Mouse (Mus musculus): Measurements from ENCODE around the gene Snrnp35. TPM values are rescaled to one million over a fixed set of nuclear protein-coding genes. Genes with fewer than 3 reads are reported as not detected.
A peak's percentile ranks its signal among the peaks of the same experiment; 100 is the strongest.

The Snrnp35 gene
- polyA plus RNA-seq, 1 experiment from 2014 or later: 33.1 TPM

GRCm38 (mm10) chr5:124468365-124468764, 14.6 kb upstream of the Snrnp35 start:
- no peak overlapping the region for H3K4me3 ChIP-seq (replicated peaks)
- H3K4me1 ChIP-seq: no peaks in the 10 kb centered on the region
- peaks cover 28% of the 10 kb centered on the region for H3K36me3 ChIP-seq (replicated peaks)
- H3K9ac ChIP-seq: no peak overlapping the region
- no peak overlapping the region for H3K4me2 ChIP-seq
- 92% methylated on average over 7 of the region's 7 CpGs for WGBS
- H3K9me3 ChIP-seq: no peaks in the 10 kb centered on the region
- H3K27me3 ChIP-seq: no peaks in the 10 kb centered on the region
- no peak overlapping the region for H3K27ac ChIP-seq
- no peak for ATAC-seq (ENCODE audit: low FRiP score)

DNA sequence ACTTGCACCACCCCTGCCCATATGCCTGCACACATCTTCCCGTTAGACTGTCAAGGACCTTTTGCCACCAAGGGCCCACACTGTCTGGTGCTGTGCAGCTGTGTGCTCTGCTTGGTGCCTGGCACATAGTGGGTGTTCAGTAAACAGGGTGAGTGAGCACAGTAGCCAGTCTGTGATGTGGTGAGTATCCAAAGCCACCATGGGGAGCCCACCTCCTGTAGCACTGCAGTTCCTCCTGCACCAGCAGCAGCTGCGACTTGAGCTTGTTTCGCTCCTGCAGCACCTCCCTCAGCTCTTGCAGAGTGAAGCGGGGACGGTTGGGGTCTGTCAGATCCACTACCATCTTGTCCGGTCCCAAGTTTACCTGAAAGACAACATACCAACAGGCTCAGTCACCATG, 13.4 kb upstream of the Snrnp35 start:
- H3K36me3 ChIP-seq (replicated peaks): peaks cover 22% of the 10 kb centered on the region; the same call in 1 of the 2 replicates
- ATAC-seq (ENCODE audit: low FRiP score): no peak
- H3K4me1 ChIP-seq: no peaks in the 10 kb centered on the region
- no peaks in the 10 kb centered on the region for H3K9me3 ChIP-seq
- WGBS: 94% methylated on average over 6 of the region's 6 CpGs
- no peak overlapping the region for H3K27ac ChIP-seq
- no peaks in the 10 kb centered on the region for H3K27me3 ChIP-seq
- H3K4me3 ChIP-seq (replicated peaks): no peak overlapping the region
- no peak overlapping the region for H3K4me2 ChIP-seq
- no peak overlapping the region for H3K9ac ChIP-seq

GRCm38 (mm10) chr5:124470591-124471171, 12.3 kb upstream of the Snrnp35 start:
- no peak for ATAC-seq (ENCODE audit: low FRiP score)
- no peaks in the 10 kb centered on the region for H3K9me3 ChIP-seq
- WGBS: 84% methylated on average over 6 of the region's 6 CpGs
- H3K4me3 ChIP-seq (replicated peaks): no peak overlapping the region
- peaks cover 22% of the 10 kb centered on the region; the same call in 1 of the 2 replicates for H3K36me3 ChIP-seq (replicated peaks)
- no peak overlapping the region for H3K9ac ChIP-seq
- peaks cover 3% of the 10 kb centered on the region for H3K4me1 ChIP-seq
- no peaks in the 10 kb centered on the region for H3K27me3 ChIP-seq
- no peak overlapping the region for H3K4me2 ChIP-seq
- H3K27ac ChIP-seq: no peak overlapping the region

GRCm38 (mm10) chr5:124478873-124479204, 4.1 kb upstream of the Snrnp35 start:
- Histone ChIP-seq H3K9me3 (no peaks in the 10 kb centered on the region), H3K9ac (no peak overlapping the region), H3K27me3 (no peaks in the 10 kb centered on the region), H3K27ac (peak overlapping the region; percentile 63; the same call in 1 of the 2 replicates), H3K4me2 (no peak overlapping the region; the same call in 1 of the 2 replicates), H3K36me3 (replicated peaks) (no peaks in the 10 kb centered on the region), H3K4me3 (replicated peaks) (no peak overlapping the region), H3K4me1 (peaks cover 30% of the 10 kb centered on the region)
- ATAC-seq (ENCODE audit: low FRiP score): no peak
- 77% methylated on average over 1 of the region's 1 CpGs for WGBS

DNA sequence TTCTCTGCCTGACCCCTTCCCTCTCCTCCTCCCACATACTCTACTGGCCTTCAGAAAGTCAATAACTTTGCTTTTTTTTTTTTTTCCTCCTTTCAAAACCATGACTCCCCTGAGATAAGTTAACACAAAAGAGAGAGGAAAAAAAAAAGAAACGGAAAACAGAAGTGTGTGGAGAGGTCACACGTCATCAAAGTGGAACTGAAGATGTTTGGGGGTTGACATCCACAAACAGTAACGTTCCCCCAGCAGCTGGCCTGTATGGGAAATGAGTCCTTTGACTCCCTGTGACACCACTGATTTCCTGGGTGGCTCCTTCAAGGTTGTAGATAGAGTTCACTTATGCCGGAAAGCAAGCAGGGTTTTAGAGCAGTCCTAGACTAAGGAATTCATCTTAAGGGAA, 2.8 kb upstream of the Snrnp35 start:
- 81% methylated on average over 4 of the region's 4 CpGs for WGBS
- ATAC-seq (ENCODE audit: low FRiP score): no peak
- peaks cover 43% of the 10 kb centered on the region for H3K4me1 ChIP-seq
- H3K4me3 ChIP-seq (replicated peaks): no peak overlapping the region
- H3K27ac ChIP-seq: no peak overlapping the region
- H3K9ac ChIP-seq: no peak overlapping the region
- no peaks in the 10 kb centered on the region for H3K36me3 ChIP-seq (replicated peaks)
- H3K9me3 ChIP-seq: no peaks in the 10 kb centered on the region
- no peaks in the 10 kb centered on the region for H3K27me3 ChIP-seq
- no peak overlapping the region for H3K4me2 ChIP-seq

GRCm38 (mm10) chr5:124481714-124482113, 1.2 kb upstream of the Snrnp35 start:
- 88% methylated on average over 4 of the region's 4 CpGs for whole genome bisulfite sequencing
- no peak overlapping the region for H3K9ac ChIP-seq

DNA sequence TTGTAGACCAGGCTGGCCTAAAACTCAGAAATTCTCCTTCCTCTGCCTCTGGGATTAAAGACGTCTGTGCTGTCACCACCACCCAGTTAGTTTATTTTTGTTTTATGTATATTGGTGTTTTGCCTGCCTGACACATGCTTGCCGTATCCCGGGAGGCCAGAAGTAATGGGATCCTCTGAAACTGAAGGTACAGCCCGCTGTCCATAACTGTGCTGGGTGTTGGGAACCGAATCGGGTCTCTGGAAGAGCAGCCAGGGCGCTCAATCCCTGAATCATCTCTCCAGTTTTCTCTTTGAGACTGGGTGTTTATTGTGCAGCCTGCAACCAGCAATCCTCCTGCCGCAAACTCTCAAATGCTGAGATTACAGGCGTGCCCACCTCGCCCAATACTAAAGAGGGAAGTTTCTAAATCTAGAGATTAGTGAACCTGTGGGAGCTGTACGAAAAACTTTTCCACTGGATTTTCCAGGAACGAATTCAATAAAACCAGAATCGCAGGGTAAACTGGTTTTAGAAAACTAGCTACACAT, 433 bp upstream of the Snrnp35 start:
- 8% methylated on average over 13 of the region's 13 CpGs for WGBS
- Histone ChIP-seq H3K4me1 (peaks cover 30% of the 10 kb centered on the region), H3K4me3 (replicated peaks) (peak overlapping the region; percentile 67), H3K4me2 (peak overlapping the region; percentile 70), H3K9ac (peak overlapping the region; percentile 89), H3K9me3 (no peaks in the 10 kb centered on the region), H3K27me3 (no peaks in the 10 kb centered on the region), H3K27ac (peak overlapping the region; percentile 99), H3K36me3 (replicated peaks) (no peaks in the 10 kb centered on the region)
- no peak for ATAC-seq (ENCODE audit: low FRiP score)

More at GRCm38 (mm10) chr5:124481714-124482113, 1.2 kb upstream of the Snrnp35 start:
- no peaks in the 10 kb centered on the region for H3K9me3 ChIP-seq
- no peak overlapping the region for H3K27ac ChIP-seq
- ATAC-seq (ENCODE audit: low FRiP score): no peak
- H3K27me3 ChIP-seq: no peaks in the 10 kb centered on the region
- H3K4me2 ChIP-seq: no peak overlapping the region
- no peaks in the 10 kb centered on the region for H3K36me3 ChIP-seq (replicated peaks)
- H3K4me1 ChIP-seq: peaks cover 35% of the 10 kb centered on the region
- H3K4me3 ChIP-seq (replicated peaks): no peak overlapping the region

- peak; percentile 53 for ATAC-seq (ENCODE audit: low FRiP score)
- WGBS: 8% methylated on average over 15 of the region's 15 CpGs
Measured at GRCm38 (mm10) chr5:124483655-124484396, 892 bp downstream of the Snrnp35 start.

DNA sequence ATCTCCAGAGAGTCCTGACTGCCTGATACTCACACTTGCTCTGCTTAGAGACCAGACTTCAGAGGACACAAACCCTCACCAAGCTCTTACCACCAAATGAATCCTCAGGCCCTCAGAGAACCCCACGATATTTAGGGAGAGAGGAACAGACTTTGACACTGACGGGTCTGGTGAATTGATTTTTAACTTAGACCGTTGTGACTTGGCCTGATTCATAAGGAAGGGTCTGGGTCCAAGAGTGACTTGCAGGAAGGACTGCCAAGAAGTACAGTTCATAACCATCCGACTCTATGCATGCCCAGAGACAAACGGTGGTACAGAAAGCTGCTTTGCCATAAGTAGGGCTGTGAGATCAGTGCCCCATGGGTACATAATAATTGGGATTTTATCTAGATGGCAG, 2.7 kb downstream of the Snrnp35 start:
- WGBS: 96% methylated on average over 5 of the region's 5 CpGs
- peaks cover 19% of the 10 kb centered on the region for H3K4me1 ChIP-seq
- H3K27me3 ChIP-seq: no peaks in the 10 kb centered on the region
- H3K9ac ChIP-seq: no peak overlapping the region
- H3K9me3 ChIP-seq: no peaks in the 10 kb centered on the region
- ATAC-seq (ENCODE audit: low FRiP score): no peak
- H3K4me2 ChIP-seq: no peak overlapping the region
- H3K27ac ChIP-seq: no peak overlapping the region
- H3K36me3 ChIP-seq (replicated peaks): peaks cover 13% of the 10 kb centered on the region
- H3K4me3 ChIP-seq (replicated peaks): no peak overlapping the region

More at GRCm38 (mm10) chr5:124483655-124484396, 892 bp downstream of the Snrnp35 start:
- Histone ChIP-seq H3K27ac (peak overlapping the region; percentile 99), H3K36me3 (replicated peaks) (peaks cover 2% of the 10 kb centered on the region), H3K9me3 (no peaks in the 10 kb centered on the region), H3K9ac (peak overlapping the region; percentile 89), H3K27me3 (no peaks in the 10 kb centered on the region), H3K4me2 (peak overlapping the region; percentile 70), H3K4me1 (peaks cover 20% of the 10 kb centered on the region), H3K4me3 (replicated peaks) (peak overlapping the region; percentile 67)

- Histone ChIP-seq H3K36me3 (replicated peaks) (peaks cover 45% of the 10 kb centered on the region), H3K4me1 (peaks cover 12% of the 10 kb centered on the region), H3K4me3 (replicated peaks) (no peak overlapping the region), H3K27me3 (no peaks in the 10 kb centered on the region), H3K9ac (no peak overlapping the region), H3K9me3 (no peaks in the 10 kb centered on the region), H3K27ac (no peak overlapping the region), H3K4me2 (no peak overlapping the region)
- no peak for ATAC-seq (ENCODE audit: low FRiP score)
- 96% methylated on average over 3 of the region's 3 CpGs for WGBS
Measured at GRCm38 (mm10) chr5:124488885-124489284, 6.0 kb downstream of the Snrnp35 start.

DNA sequence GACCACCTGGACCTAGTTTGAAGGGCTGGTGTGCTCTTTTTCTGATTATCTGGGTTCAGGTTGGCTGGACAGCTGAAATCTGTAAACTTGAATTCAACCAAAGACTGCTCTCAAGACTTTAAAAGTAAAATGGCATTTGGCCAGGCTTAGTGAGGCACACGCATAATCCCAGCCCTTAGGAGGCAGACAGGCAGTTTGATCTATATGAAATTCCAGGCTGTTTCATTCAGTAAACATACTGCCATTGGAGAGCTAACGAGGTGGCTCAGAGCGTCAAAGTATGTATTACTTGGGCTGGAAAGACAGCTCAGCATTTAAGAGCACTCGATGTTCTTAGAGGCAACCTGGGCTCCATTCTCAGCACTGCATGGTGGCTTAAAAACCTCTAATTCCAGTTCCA, 8.8 kb downstream of the Snrnp35 start:
- H3K9ac ChIP-seq: no peak overlapping the region
- no peaks in the 10 kb centered on the region for H3K9me3 ChIP-seq
- H3K27ac ChIP-seq: no peak overlapping the region
- peaks cover 8% of the 10 kb centered on the region; the same call in 1 of the 2 replicates for H3K4me1 ChIP-seq
- ATAC-seq (ENCODE audit: low FRiP score): no peak
- WGBS: 63% methylated on average over 4 of the region's 4 CpGs
- no peak overlapping the region for H3K4me2 ChIP-seq
- no peak overlapping the region for H3K4me3 ChIP-seq (replicated peaks)
- no peaks in the 10 kb centered on the region for H3K27me3 ChIP-seq
- H3K36me3 ChIP-seq (replicated peaks): peaks cover 68% of the 10 kb centered on the region

- Histone ChIP-seq H3K4me2 (no peak overlapping the region), H3K27me3 (no peaks in the 10 kb centered on the region), H3K4me3 (replicated peaks) (no peak overlapping the region), H3K36me3 (replicated peaks) (peaks cover 74% of the 10 kb centered on the region), H3K27ac (no peak overlapping the region), H3K4me1 (peaks cover 8% of the 10 kb centered on the region; the same call in 1 of the 2 replicates), H3K9ac (no peak overlapping the region), H3K9me3 (no peaks in the 10 kb centered on the region)
- 87% methylated on average over 4 of the region's 4 CpGs for WGBS
- no peak for ATAC-seq (ENCODE audit: low FRiP score)
Measured at GRCm38 (mm10) chr5:124492618-124493017, 9.7 kb downstream of the Snrnp35 start.
